Mouse (Mus musculus) heart, embryonic 15.5 days (tissue): ENCODE measurements around the gene Prkn. TPM values are rescaled to one million over a fixed set of nuclear protein-coding genes. Genes with fewer than 3 reads are reported as not detected.

Experiments
- ATAC-seq: fragments of 200-750 bp; cut with Nextera tagmentation; replicated peaks from 2 replicates; pipeline ENCODE4 v1.8.0; 2017; ENCODE audit warnings: low read depth, moderate TSS enrichment; ENCODE audit not compliant: insufficient number of reproducible peaks, insufficient read depth, low FRiP score
- H3K27ac ChIP-seq: fragments of 300-500 bp; sonication (generic); 2 replicates; pipeline ENCODE4 v1.5.1; 2015; ENCODE audit warnings: mild to moderate bottlenecking, inconsistent platforms
- H3K27me3 ChIP-seq: fragments of 300-500 bp; sonication (generic); 2 replicates; pipeline ENCODE4 v1.6.1; 2015; ENCODE audit warnings: inconsistent platforms
- H3K36me3 ChIP-seq: fragments of 300-500 bp; sonication (generic); 2 replicates; pipeline ENCODE4 v1.6.1; 2015; ENCODE audit warnings: mild to moderate bottlenecking, inconsistent platforms
- H3K4me1 ChIP-seq: fragments of 300-500 bp; sonication (generic); replicated peaks from 2 replicates; pipeline ENCODE4 v1.6.1; 2015; ENCODE audit warnings: inconsistent platforms
- H3K4me2 ChIP-seq: fragments of 300-500 bp; sonication (generic); 2 replicates; pipeline ENCODE4 v1.6.1; 2015; ENCODE audit warnings: inconsistent platforms, mild to moderate bottlenecking, moderate library complexity
- H3K4me3 ChIP-seq: fragments of 300-500 bp; sonication (generic); 2 replicates; pipeline ENCODE4 v1.5.1; 2015; ENCODE audit warnings: mild to moderate bottlenecking, inconsistent platforms
- H3K9ac ChIP-seq: fragments of 300-500 bp; sonication (generic); 2 replicates; pipeline ENCODE4 v1.6.1; 2015; ENCODE audit warnings: mild to moderate bottlenecking, inconsistent platforms
- H3K9me3 ChIP-seq: fragments of 300-500 bp; sonication (generic); replicated peaks from 2 replicates; pipeline ENCODE4 v1.6.1; 2016; ENCODE audit warnings: inconsistent platforms
- WGBS: fragments of 180-500 bp; shearing (Covaris S2); methylation state at CpG from one replicate; pipeline ENCODE4 v1.1.7; 2015; ENCODE audit warnings: mixed read lengths; 5-methylcytosine and 5-hydroxymethylcytosine counted together
- polyA plus RNA-seq: library from polyadenylated mRNA; unstranded; fragments of >200 nt; fragmentation: Nextera tagmentation; extraction: Ambion mirVana; gene quantifications from 2 replicates; pipeline ENCODE4 v1.2.1, GENCODE M21; 2015

Prkn gene
- polyA plus RNA-seq, 1 experiment from 2014 or later, result 2.1 TPM

GRCm38 (mm10) chr17:11807280-11807679, 967.1 kb downstream of the Prkn start:
- no peaks in the 10 kb centered on the region for H3K27me3 ChIP-seq
- 68% methylated on average over 3 of the region's 3 CpGs for WGBS
- no peaks in the 10 kb centered on the region for H3K36me3 ChIP-seq
- H3K4me2 ChIP-seq, result no peak overlapping the region
- no peak overlapping the region for H3K4me3 ChIP-seq
- H3K9me3 ChIP-seq, result no peaks in the 10 kb centered on the region
- H3K9ac ChIP-seq, result no peak overlapping the region
- no peak overlapping the region for H3K27ac ChIP-seq
- no peak for ATAC-seq
- no peaks in the 10 kb centered on the region for H3K4me1 ChIP-seq

GRCm38 (mm10) chr17:11817886-11818285, 977.7 kb downstream of the Prkn start:
- no peak for ATAC-seq
- Histone ChIP-seq H3K4me3 (no peak overlapping the region), H3K36me3 (no peaks in the 10 kb centered on the region), H3K9me3 (no peaks in the 10 kb centered on the region), H3K4me2 (no peak overlapping the region), H3K27me3 (no peaks in the 10 kb centered on the region), H3K27ac (no peak overlapping the region), H3K9ac (no peak overlapping the region), H3K4me1 (no peaks in the 10 kb centered on the region)
- 69% methylated on average over 2 of the region's 2 CpGs for WGBS

GRCm38 (mm10) chr17:11819506-11819905, 979.3 kb downstream of the Prkn start:
- no peak overlapping the region for H3K9ac ChIP-seq
- no peak overlapping the region for H3K4me2 ChIP-seq
- no peak overlapping the region for H3K4me3 ChIP-seq
- H3K4me1 ChIP-seq, result no peaks in the 10 kb centered on the region
- H3K27me3 ChIP-seq, result no peaks in the 10 kb centered on the region
- no peaks in the 10 kb centered on the region for H3K36me3 ChIP-seq
- H3K9me3 ChIP-seq, result no peaks in the 10 kb centered on the region
- ATAC-seq, result no peak
- no peak overlapping the region for H3K27ac ChIP-seq
- WGBS, result 61% methylated on average over 8 of the region's 8 CpGs

- Histone ChIP-seq H3K4me2 (no peak overlapping the region), H3K9me3 (no peaks in the 10 kb centered on the region), H3K27ac (no peak overlapping the region), H3K4me3 (no peak overlapping the region), H3K9ac (no peak overlapping the region), H3K36me3 (no peaks in the 10 kb centered on the region), H3K4me1 (no peaks in the 10 kb centered on the region), H3K27me3 (no peaks in the 10 kb centered on the region)
- no peak for ATAC-seq
- WGBS, result 84% methylated on average over 4 of the region's 4 CpGs
Measured at GRCm38 (mm10) chr17:11820757-11821156, 980.6 kb downstream of the Prkn start.

DNA sequence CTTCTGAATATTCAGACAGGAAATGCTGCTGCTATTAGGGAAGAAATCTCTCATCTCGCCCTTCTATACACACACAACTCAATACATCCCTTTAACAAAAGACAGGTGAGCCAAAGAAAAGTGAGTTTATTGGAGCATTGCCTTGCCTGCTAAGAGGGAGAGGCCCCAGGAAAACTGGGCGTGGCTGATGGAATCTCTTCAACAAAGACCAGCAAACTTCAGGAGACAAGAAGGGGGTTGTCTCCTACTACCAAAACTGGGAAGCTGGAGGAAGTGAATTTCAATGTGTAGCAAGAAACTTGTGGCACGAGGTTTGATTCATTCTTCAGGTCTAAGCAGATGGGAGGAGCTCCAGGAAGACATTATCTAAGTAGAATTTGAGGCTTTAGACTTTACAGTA, 989.3 kb downstream of the Prkn start:
- Histone ChIP-seq H3K9ac (no peak overlapping the region), H3K27ac (no peak overlapping the region), H3K4me2 (no peak overlapping the region), H3K27me3 (no peaks in the 10 kb centered on the region), H3K36me3 (no peaks in the 10 kb centered on the region), H3K4me3 (no peak overlapping the region), H3K4me1 (peaks cover 4% of the 10 kb centered on the region; the same call in 1 of the 2 replicates), H3K9me3 (no peaks in the 10 kb centered on the region)
- no peak for ATAC-seq
- 47% methylated on average over 3 of the region's 3 CpGs for WGBS

- Histone ChIP-seq H3K9ac (no peak overlapping the region), H3K4me3 (no peak overlapping the region), H3K4me1 (no peaks in the 10 kb centered on the region), H3K27ac (no peak overlapping the region), H3K4me2 (no peak overlapping the region), H3K27me3 (no peaks in the 10 kb centered on the region), H3K9me3 (no peaks in the 10 kb centered on the region), H3K36me3 (no peaks in the 10 kb centered on the region)
- 74% methylated on average over 3 of the region's 3 CpGs for WGBS
- ATAC-seq, result no peak
Measured at GRCm38 (mm10) chr17:11837121-11837520, 996.9 kb downstream of the Prkn start.

- ATAC-seq, result no peak
- Histone ChIP-seq H3K36me3 (no peaks in the 10 kb centered on the region), H3K4me1 (no peaks in the 10 kb centered on the region), H3K27me3 (no peaks in the 10 kb centered on the region), H3K9ac (no peak overlapping the region), H3K4me2 (no peak overlapping the region), H3K9me3 (no peaks in the 10 kb centered on the region), H3K4me3 (no peak overlapping the region), H3K27ac (no peak overlapping the region)
- WGBS, result 82% methylated on average over 4 of the region's 4 CpGs
Measured at GRCm38 (mm10) chr17:11844436-11844835, 1004.3 kb downstream of the Prkn start.

DNA sequence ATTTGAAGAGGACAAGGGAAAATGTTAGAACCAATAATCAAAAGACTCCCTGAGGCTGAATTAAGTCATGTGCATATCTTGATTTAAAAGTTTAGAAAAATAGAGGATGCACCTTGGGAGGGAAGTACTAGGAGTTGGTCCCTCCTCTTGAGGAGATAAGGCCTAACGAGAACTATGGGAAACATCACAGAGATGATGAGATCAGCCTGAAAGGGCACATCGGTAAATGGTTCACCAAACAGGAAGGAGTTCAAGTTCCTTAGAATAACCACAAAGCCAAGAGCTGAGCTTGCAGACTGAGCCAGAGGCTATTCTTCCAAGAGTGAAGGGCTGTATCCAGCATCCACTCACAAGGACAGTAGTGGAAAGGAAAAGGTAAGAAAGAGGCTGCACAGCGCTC, 1004.8 kb downstream of the Prkn start:
- H3K4me1 ChIP-seq, result no peaks in the 10 kb centered on the region
- H3K27me3 ChIP-seq, result no peaks in the 10 kb centered on the region
- H3K9me3 ChIP-seq, result no peaks in the 10 kb centered on the region
- no peak overlapping the region for H3K4me3 ChIP-seq
- WGBS, result 65% methylated on average over 3 of the region's 3 CpGs
- no peak for ATAC-seq
- H3K36me3 ChIP-seq, result no peaks in the 10 kb centered on the region
- H3K27ac ChIP-seq, result no peak overlapping the region
- no peak overlapping the region for H3K4me2 ChIP-seq
- no peak overlapping the region for H3K9ac ChIP-seq

DNA sequence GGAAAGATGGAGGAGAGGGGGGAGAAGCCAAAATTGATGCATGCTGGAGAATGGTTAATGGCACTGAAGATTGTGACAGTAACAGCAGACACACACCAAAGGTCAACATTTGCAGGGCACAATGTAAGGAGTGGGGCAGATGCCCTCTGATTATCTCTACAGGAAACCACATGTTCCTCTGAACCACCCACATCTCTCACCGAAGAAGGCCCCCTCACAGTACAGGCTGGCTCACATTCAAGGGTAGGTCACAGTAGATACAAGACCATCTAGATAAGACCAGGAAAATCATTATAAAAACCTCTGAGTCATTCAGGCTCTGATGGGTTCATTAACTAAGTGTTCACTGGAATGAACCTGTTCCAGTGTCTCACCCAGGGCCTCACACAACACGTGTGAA, 1005.3 kb downstream of the Prkn start:
- no peaks in the 10 kb centered on the region for H3K4me1 ChIP-seq
- no peak overlapping the region for H3K4me2 ChIP-seq
- ATAC-seq, result no peak
- no peak overlapping the region for H3K4me3 ChIP-seq
- no peaks in the 10 kb centered on the region for H3K36me3 ChIP-seq
- no peaks in the 10 kb centered on the region for H3K27me3 ChIP-seq
- no peak overlapping the region for H3K27ac ChIP-seq
- WGBS, result 64% methylated on average over 2 of the region's 2 CpGs
- H3K9me3 ChIP-seq, result no peaks in the 10 kb centered on the region
- no peak overlapping the region for H3K9ac ChIP-seq

GRCm38 (mm10) chr17:11854571-11854970, 1014.4 kb downstream of the Prkn start:
- H3K36me3 ChIP-seq, result no peaks in the 10 kb centered on the region
- H3K4me3 ChIP-seq, result no peak overlapping the region

GRCm38 (mm10) chr17:11858772-11859405, 1018.7 kb downstream of the Prkn start:
- no peak overlapping the region for H3K4me2 ChIP-seq
- no peak overlapping the region for H3K4me3 ChIP-seq
- no peaks in the 10 kb centered on the region for H3K9me3 ChIP-seq
- H3K27me3 ChIP-seq, result no peaks in the 10 kb centered on the region
- no peak for ATAC-seq
- H3K9ac ChIP-seq, result no peak overlapping the region
- H3K27ac ChIP-seq, result no peak overlapping the region
- no peaks in the 10 kb centered on the region for H3K36me3 ChIP-seq
- H3K4me1 ChIP-seq, result no peaks in the 10 kb centered on the region
- WGBS, result 74% methylated on average over 7 of the region's 7 CpGs

More at GRCm38 (mm10) chr17:11854571-11854970, 1014.4 kb downstream of the Prkn start:
- Histone ChIP-seq H3K9ac (no peak overlapping the region), H3K9me3 (no peaks in the 10 kb centered on the region), H3K4me1 (no peaks in the 10 kb centered on the region), H3K27me3 (no peaks in the 10 kb centered on the region), H3K27ac (no peak overlapping the region), H3K4me2 (no peak overlapping the region)
- WGBS, result 76% methylated on average over 10 of the region's 10 CpGs
- no peak for ATAC-seq

DNA sequence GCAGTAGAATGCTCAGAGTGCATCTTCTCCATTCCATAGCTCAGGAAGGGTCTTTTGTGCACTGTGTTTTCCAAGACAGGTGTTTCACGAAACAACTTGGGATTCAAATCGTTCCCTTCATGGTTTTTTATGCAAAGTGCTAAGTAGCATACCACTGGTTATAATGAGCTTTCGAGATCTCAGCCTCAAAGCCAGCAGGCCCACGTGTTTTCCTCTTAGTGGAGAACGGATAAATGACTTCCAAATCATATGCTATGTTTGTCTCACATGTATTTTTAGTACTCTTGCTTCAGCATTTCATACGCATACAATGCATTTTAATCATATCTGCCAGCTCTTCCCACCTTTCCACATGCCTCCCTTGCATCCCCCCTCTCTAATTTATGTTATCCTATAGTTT, 1021.0 kb downstream of the Prkn start:
- 81% methylated on average over 6 of the region's 6 CpGs for WGBS
- Histone ChIP-seq H3K4me2 (no peak overlapping the region), H3K4me3 (no peak overlapping the region), H3K27ac (no peak overlapping the region), H3K9me3 (no peaks in the 10 kb centered on the region), H3K27me3 (no peaks in the 10 kb centered on the region), H3K4me1 (no peaks in the 10 kb centered on the region), H3K9ac (no peak overlapping the region), H3K36me3 (no peaks in the 10 kb centered on the region)
- ATAC-seq, result no peak
